23 mouse cellular contexts compared by ENCODE assay signal in the genomic region with DNA sequence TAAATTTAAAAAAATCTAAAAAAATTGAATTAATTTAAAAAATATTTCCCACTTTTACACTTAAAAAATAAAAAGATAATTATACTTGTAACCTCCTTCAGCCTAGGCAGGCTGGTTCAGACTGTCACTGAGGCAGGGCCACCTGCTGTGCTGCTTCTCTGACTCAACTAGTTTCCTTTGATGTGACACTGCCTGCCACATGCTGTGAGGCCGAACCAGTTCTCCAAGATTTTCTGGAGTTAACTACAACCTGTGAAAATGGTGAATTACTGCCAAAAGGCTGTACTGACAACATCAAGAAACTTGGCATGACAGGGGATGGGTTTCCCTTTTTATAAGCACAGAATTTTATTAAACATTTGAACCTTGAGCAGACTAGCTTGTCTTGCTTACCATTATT.
DNase-seq lines count a peak whose midpoint lies in the region; ATAC-seq lines count a peak whose summit lies in the region.
"Had no signal": no experiment of that assay in that cellular context is flagged by ENCODE, and none has a peak within 500 bp of the region (broad histone marks: within the 10 kb centered on the region; RNA-seq: fewer than 3 reads in every experiment).

No protein-coding gene starts in this region.

- intact Hi-C loops in left cerebral cortex, postnatal 4 days (cut with DNase I): no loop called here
- intact Hi-C loops in left cerebral cortex, postnatal 36 days (cut with DNase I): no loop called here

- H3K9ac ChIP-seq in embryonic facial prominence, embryonic 14.5 days (ENCODE audit: low read depth, low read length): no peak overlapping the region
- H3K9ac ChIP-seq in intestine, embryonic 15.5 days: no peak overlapping the region
- H3K9ac ChIP-seq: embryonic facial prominence, embryonic 13.5 days; forebrain, embryonic 12.5 days; heart, embryonic 12.5 days; heart, embryonic 15.5 days; hindbrain, embryonic 13.5 days had no signal

- WGBS in embryonic facial prominence, embryonic 14.5 days: 26% methylated on average over 1 of the region's 1 CpGs
- 14% methylated on average over 1 of the region's 1 CpGs for WGBS in embryonic facial prominence, embryonic 10.5 days
- WGBS in intestine, embryonic 15.5 days: 23% methylated on average over 1 of the region's 1 CpGs

- H3K4me2 ChIP-seq in embryonic facial prominence, embryonic 14.5 days (ENCODE audit: low read depth, low read length): no peak overlapping the region
- H3K4me2 ChIP-seq in intestine, embryonic 15.5 days (replicated peaks): no peak overlapping the region
- H3K4me2 ChIP-seq: embryonic facial prominence, embryonic 13.5 days; forebrain, embryonic 12.5 days; heart, embryonic 12.5 days; heart, embryonic 15.5 days; hindbrain, embryonic 13.5 days had no signal

- H3K4me3 ChIP-seq in embryonic facial prominence, embryonic 14.5 days (ENCODE audit: low read depth, low read length): no peak overlapping the region
- no peak overlapping the region for H3K4me3 ChIP-seq in embryonic facial prominence, embryonic 10.5 days
- H3K4me3 ChIP-seq in intestine, embryonic 15.5 days (replicated peaks): no peak overlapping the region
- H3K4me3 ChIP-seq: embryonic facial prominence, embryonic 13.5 days; forebrain, embryonic 12.5 days; heart, embryonic 12.5 days; heart, embryonic 15.5 days; hindbrain, embryonic 10.5 days; hindbrain, embryonic 13.5 days had no signal

- H3K27ac ChIP-seq in embryonic facial prominence, embryonic 14.5 days (replicated peaks; ENCODE audit: low read depth, low read length): no peak overlapping the region
- H3K27ac ChIP-seq in embryonic facial prominence, embryonic 10.5 days (replicated peaks): no peak overlapping the region
- H3K27ac ChIP-seq in intestine, embryonic 15.5 days: no peak overlapping the region
- H3K27ac ChIP-seq: embryonic facial prominence, embryonic 13.5 days; forebrain, embryonic 12.5 days; heart, embryonic 15.5 days; hindbrain, embryonic 10.5 days; hindbrain, embryonic 13.5 days had no signal

- DNase-seq in embryonic facial prominence, embryonic 14.5 days (ENCODE audit: low spot score): peak; percentile 56
- no peak for DNase-seq in embryonic facial prominence, embryonic 10.5 days (ENCODE audit: low spot score)
- peak; percentile 2 for DNase-seq in left cerebral cortex, postnatal 4 days
- no peak for DNase-seq in left cerebral cortex, postnatal 36 days (ENCODE audit: low spot score in 2 of 2)
- peak; percentile 73 for DNase-seq in ZHBTc4 (ENCODE audit: low read depth, low spot score)
- DNase-seq: adrenal gland, adult 8-10 months; adrenal gland, postnatal 25 days; gastrocnemius, postnatal 25 days; heart, adult 18-20 months; heart, postnatal 10 days; heart, postnatal 36 days; kidney, adult 18-20 months; kidney, adult 9 months had no signal

- no peaks in the 10 kb centered on the region for H3K27me3 ChIP-seq in embryonic facial prominence, embryonic 14.5 days (replicated peaks; ENCODE audit: control insufficient read depth, insufficient read depth, low read length)
- H3K27me3 ChIP-seq in embryonic facial prominence, embryonic 10.5 days (replicated peaks; ENCODE audit: low read depth, poor library complexity, severe bottlenecking): no peaks in the 10 kb centered on the region
- H3K27me3 ChIP-seq in intestine, embryonic 15.5 days (replicated peaks): no peaks in the 10 kb centered on the region
- H3K27me3 ChIP-seq: embryonic facial prominence, embryonic 13.5 days; forebrain, embryonic 12.5 days; heart, embryonic 12.5 days; heart, embryonic 15.5 days; hindbrain, embryonic 13.5 days had no signal

- no peaks in the 10 kb centered on the region for H3K4me1 ChIP-seq in embryonic facial prominence, embryonic 14.5 days (ENCODE audit: control insufficient read depth, insufficient read depth, low read length)
- no peaks in the 10 kb centered on the region for H3K4me1 ChIP-seq in embryonic facial prominence, embryonic 10.5 days
- no peaks in the 10 kb centered on the region for H3K4me1 ChIP-seq in intestine, embryonic 15.5 days (replicated peaks)
- H3K4me1 ChIP-seq: embryonic facial prominence, embryonic 13.5 days; forebrain, embryonic 12.5 days; heart, embryonic 12.5 days; heart, embryonic 15.5 days; hindbrain, embryonic 10.5 days; hindbrain, embryonic 13.5 days had no signal

- H3K36me3 ChIP-seq in embryonic facial prominence, embryonic 14.5 days (ENCODE audit: control insufficient read depth, insufficient read depth, low read length): no peaks in the 10 kb centered on the region
- no peaks in the 10 kb centered on the region for H3K36me3 ChIP-seq in embryonic facial prominence, embryonic 10.5 days (replicated peaks)
- H3K36me3 ChIP-seq in intestine, embryonic 15.5 days: no peaks in the 10 kb centered on the region
- H3K36me3 ChIP-seq: embryonic facial prominence, embryonic 13.5 days; forebrain, embryonic 12.5 days; heart, embryonic 12.5 days; heart, embryonic 15.5 days; hindbrain, embryonic 10.5 days; hindbrain, embryonic 13.5 days had no signal

- no peaks in the 10 kb centered on the region for H3K9me3 ChIP-seq in embryonic facial prominence, embryonic 14.5 days (ENCODE audit: control insufficient read depth, low read length)
- H3K9me3 ChIP-seq in embryonic facial prominence, embryonic 10.5 days: no peaks in the 10 kb centered on the region
- no peaks in the 10 kb centered on the region for H3K9me3 ChIP-seq in intestine, embryonic 15.5 days
- H3K9me3 ChIP-seq: embryonic facial prominence, embryonic 13.5 days; forebrain, embryonic 12.5 days; heart, embryonic 12.5 days; heart, embryonic 15.5 days; hindbrain, embryonic 10.5 days; hindbrain, embryonic 13.5 days had no signal

- ATAC-seq in embryonic facial prominence, embryonic 14.5 days (ENCODE audit: low read depth): no peak
- no peak for ATAC-seq in intestine, embryonic 15.5 days
- ATAC-seq: CD4-positive, CD25-positive, alpha-beta regulatory T cell, adult 4 months; hindbrain, embryonic 16.5 days; intestine, embryonic 16.5 days had no signal

Comparison
In these comparisons a context has a peak if more than half of its experiments do, and no peak if none do; other contexts are left out.
1. DNase-seq: peak in embryonic facial prominence, embryonic 14.5 days (single experiment), left cerebral cortex, postnatal 4 days (single experiment) and ZHBTc4 (single experiment); none in embryonic facial prominence, embryonic 10.5 days (single experiment) and left cerebral cortex, postnatal 36 days (0 of 2).